ENCODE assay signal across 9 mouse cellular contexts in genomic region chr17:72797867-72798266, GRCm38 (mm10). TPM values are rescaled to one million over a fixed set of nuclear protein-coding genes. Genes with fewer than 3 reads are reported as not detected.
DNase-seq lines count a peak whose midpoint lies in the region; ATAC-seq and TF ChIP-seq lines count a peak whose summit lies in the region.
"Had no signal": no experiment of that assay in that cellular context is flagged by ENCODE, and none has a peak within 500 bp of the region (broad histone marks: within the 10 kb centered on the region; RNA-seq: fewer than 3 reads in every experiment).

No protein-coding gene starts in this region.

- 38% methylated on average over 2 of the region's 2 CpGs for WGBS in embryonic facial prominence, embryonic 14.5 days
- 31% methylated on average over 2 of the region's 2 CpGs for WGBS in kidney, adult 2 months

- TF ChIP-seq CTCF in gastrocnemius, adult 2 months (IDR thresholded peaks at IDR 0.05), result peak; percentile 77
- TF ChIP-seq CTCF in kidney, adult 2 months (conservative IDR thresholded peaks at IDR 0.05; ENCODE audit: insufficient read depth, insufficient read length, low read depth, low read length), result peak; percentile 66

- H3K9me3 ChIP-seq in embryonic facial prominence, embryonic 14.5 days (ENCODE audit: control insufficient read depth, low read length), result no peaks in the 10 kb centered on the region
- H3K9me3 ChIP-seq: stomach, embryonic 15.5 days had no signal

- H3K36me3 ChIP-seq in embryonic facial prominence, embryonic 14.5 days (ENCODE audit: control insufficient read depth, insufficient read depth, low read length), result no peaks in the 10 kb centered on the region
- no peaks in the 10 kb centered on the region for H3K36me3 ChIP-seq in kidney, adult 2 months (ENCODE audit: control insufficient read depth, insufficient read depth, low read length)
- H3K36me3 ChIP-seq: stomach, embryonic 15.5 days had no signal

- H3K4me3 ChIP-seq in gastrocnemius, adult 2 months, result no peak overlapping the region
- no peak overlapping the region for H3K4me3 ChIP-seq in embryonic facial prominence, embryonic 14.5 days (ENCODE audit: low read depth, low read length)
- no peak overlapping the region for H3K4me3 ChIP-seq in kidney, adult 2 months (ENCODE audit: insufficient read depth, low read depth, low read length)
- H3K4me3 ChIP-seq: stomach, embryonic 15.5 days had no signal

- ATAC-seq in embryonic facial prominence, embryonic 14.5 days (ENCODE audit: low read depth), result no peak

- H3K9ac ChIP-seq in embryonic facial prominence, embryonic 14.5 days (ENCODE audit: low read depth, low read length), result no peak overlapping the region
- H3K9ac ChIP-seq: stomach, embryonic 15.5 days had no signal

- no peak overlapping the region for H3K27ac ChIP-seq in gastrocnemius, adult 2 months
- H3K27ac ChIP-seq in embryonic facial prominence, embryonic 14.5 days (replicated peaks; ENCODE audit: low read depth, low read length), result no peak overlapping the region
- H3K27ac ChIP-seq in kidney, adult 2 months (ENCODE audit: insufficient read depth, low read depth, low read length), result no peak overlapping the region
- H3K27ac ChIP-seq: stomach, embryonic 15.5 days had no signal

- intact Hi-C loops in gastrocnemius, adult 2 months (cut with DNase I), result loop anchor here (1.0 kb wide), 1 partner anchor 15 kb away; no protein-coding TSS in a partner anchor
- intact Hi-C loops in gastrocnemius, postnatal 14 days (cut with DNase I; ENCODE audit: low total_unique reads), result no loop called here

- no peaks in the 10 kb centered on the region for H3K27me3 ChIP-seq in embryonic facial prominence, embryonic 14.5 days (replicated peaks; ENCODE audit: control insufficient read depth, insufficient read depth, low read length)
- H3K27me3 ChIP-seq in kidney, adult 2 months (replicated peaks; ENCODE audit: control insufficient read depth, insufficient read depth, low read length), result no peaks in the 10 kb centered on the region
- H3K27me3 ChIP-seq: stomach, embryonic 15.5 days had no signal

- no peak overlapping the region for H3K4me2 ChIP-seq in embryonic facial prominence, embryonic 14.5 days (ENCODE audit: low read depth, low read length)
- H3K4me2 ChIP-seq: stomach, embryonic 15.5 days had no signal

- DNase-seq in gastrocnemius, adult 2 months, result no peak
- no peak for DNase-seq in gastrocnemius, postnatal 14 days
- DNase-seq in 416B (ENCODE audit: low read depth), result peak; percentile 75
- peak; percentile 74 for DNase-seq in ZHBTc4 (ENCODE audit: low read depth, low spot score)
- peak; percentile 72 for DNase-seq in embryonic facial prominence, embryonic 14.5 days (ENCODE audit: low spot score)
- peak; percentile 65 for DNase-seq in kidney, adult 2 months
- peak; percentile 85 for DNase-seq in lung, postnatal 36 days
- DNase-seq in thymus, postnatal 4 days, result peak; percentile 21

- TF ChIP-seq POLR2A in kidney, adult 2 months (IDR thresholded peaks at IDR 0.05; ENCODE audit: low read depth, low read length), result no peak

- H3K4me1 ChIP-seq in embryonic facial prominence, embryonic 14.5 days (ENCODE audit: control insufficient read depth, insufficient read depth, low read length), result no peaks in the 10 kb centered on the region
- H3K4me1 ChIP-seq in kidney, adult 2 months (ENCODE audit: control insufficient read depth, insufficient read depth, low read length), result no peaks in the 10 kb centered on the region
- H3K4me1 ChIP-seq: stomach, embryonic 15.5 days had no signal

RNA-seq across cellular contexts. Expression of gene Ypel5, which starts 38.4 kb away (rescaled TPM):
- total RNA-seq in gastrocnemius, adult 2 months (2021), result 10 to 100 TPM; 25.0 to 28.9 TPM
- total RNA-seq in gastrocnemius, postnatal 14 days (2021), result 10 to 100 TPM; 21.5 to 23.7 TPM
- 53.9 and 55.2 TPM in 2 replicates for polyA plus RNA-seq in embryonic facial prominence, embryonic 14.5 days (2014; fragmentation: Nextera tagmentation; extraction: Ambion mirVana)
- polyA plus RNA-seq in kidney, adult 2 months (2012; rRNA removed), result 24.4 and 27.7 TPM in 2 replicates

Comparison
In these comparisons a context has a peak if more than half of its experiments do, and no peak if none do; other contexts are left out.
1. DNase-seq: peak in 416B (single experiment), ZHBTc4 (single experiment), embryonic facial prominence, embryonic 14.5 days (single experiment), kidney, adult 2 months (single experiment), lung, postnatal 36 days (single experiment) and thymus, postnatal 4 days (single experiment); none in gastrocnemius, adult 2 months (single experiment) and gastrocnemius, postnatal 14 days (single experiment).